Mouse (Mus musculus) megakaryocyte-erythroid progenitor cell, adult 5-6 weeks (primary cell): Measurements from ENCODE around the gene Zfand3. TPM values are rescaled to one million over a fixed set of nuclear protein-coding genes. Genes with fewer than 3 reads are reported as not detected.

Source experiments
- ATAC-seq: replicated peaks from 2 replicates; pipeline ENCODE4 v1.8.0; 2016; ENCODE audit warnings: mild to moderate bottlenecking, inconsistent platforms; ENCODE audit not compliant: severe bottlenecking, poor library complexity, low FRiP score, low TSS enrichment
- total RNA-seq, 2 experiments: library from RNA; stranded (forward) in 1 of 2; stranded (reverse) in 1 of 2; fragments of 200-1000, 215-1000 nt in 1 of 2; fragments of >200 nt in 1 of 2; fragmentation: Nextera tagmentation in 1 of 2; gene quantifications; 2 replicates each; pipeline ENCODE4 v1.2.3; 2014 to 2017

Gene Zfand3
- 9.5 and 41.5 TPM in 2 replicates for total RNA-seq (2014; fragmentation: Nextera tagmentation)
- 4.9 and 11.4 TPM in 2 replicates for total RNA-seq (2017)

GRCm38 (mm10) chr17:30004203-30005102 lies at the start of gene Zfand3:
Gene Zfand3, plus strand, starts transcription at chr17:30004733.
- peak; percentile 89 for ATAC-seq

GRCm38 (mm10) chr17:29955880-29956279 lies 48.7 kb upstream of the Zfand3 start:
- no peak for ATAC-seq

GRCm38 (mm10) chr17:29963730-29964259 lies 40.7 kb upstream of the Zfand3 start:
- 0 out of 2 replicates have a peak, but pooled peaks have one; percentile 50 for ATAC-seq

- no peak for ATAC-seq
These were observed 39.0 kb upstream of the Zfand3 start for GRCm38 (mm10) chr17:29965506-29965905.

GRCm38 (mm10) chr17:29970037-29970555 lies 34.4 kb upstream of the Zfand3 start, which contains the start of gene Mdga1:
Gene Mdga1, minus strand, starts transcription at chr17:29970087.
- no peak for ATAC-seq

GRCm38 (mm10) chr17:29971761-29972432 lies 32.6 kb upstream of the Zfand3 start:
- ATAC-seq = no peak

- no peak for ATAC-seq
These were observed 31.3 kb upstream of the Zfand3 start for GRCm38 (mm10) chr17:29973226-29973625.

- ATAC-seq = peak; percentile 73
These were observed 28.8 kb upstream of the Zfand3 start for GRCm38 (mm10) chr17:29975731-29976130.

GRCm38 (mm10) chr17:29979020-29979419 lies 25.5 kb upstream of the Zfand3 start:
- ATAC-seq = no peak

GRCm38 (mm10) chr17:29979841-29980240 lies 24.7 kb upstream of the Zfand3 start:
- ATAC-seq = peak; percentile 50

- ATAC-seq = no peak
These were observed 23.0 kb upstream of the Zfand3 start for GRCm38 (mm10) chr17:29981568-29981967.

- no peak for ATAC-seq
These were observed 21.3 kb upstream of the Zfand3 start for GRCm38 (mm10) chr17:29983190-29983589.

GRCm38 (mm10) chr17:29984931-29985330 lies 19.6 kb upstream of the Zfand3 start:
- ATAC-seq = no peak

GRCm38 (mm10) chr17:29985534-29985933 lies 19.0 kb upstream of the Zfand3 start:
- ATAC-seq = no peak

- ATAC-seq = no peak
These were observed 16.4 kb upstream of the Zfand3 start for GRCm38 (mm10) chr17:29988141-29988540.

GRCm38 (mm10) chr17:29989653-29990052 lies 14.9 kb upstream of the Zfand3 start:
- no peak for ATAC-seq

- no peak for ATAC-seq
These were observed 14.4 kb upstream of the Zfand3 start for GRCm38 (mm10) chr17:29990136-29990535.

- ATAC-seq = no peak
These were observed 13.7 kb upstream of the Zfand3 start for GRCm38 (mm10) chr17:29990845-29991244.

- no peak for ATAC-seq
These were observed 11.0 kb upstream of the Zfand3 start for GRCm38 (mm10) chr17:29993488-29993887.

- ATAC-seq = no peak
These were observed 10.5 kb upstream of the Zfand3 start for GRCm38 (mm10) chr17:29994011-29994410.
